Comparison of ENCODE assay signal across 27 mouse cellular contexts in genomic region chr15:81949476-81950131, GRCm38 (mm10). TPM values are rescaled to one million over a fixed set of nuclear protein-coding genes. Genes with fewer than 3 reads are reported as not detected.
DNase-seq lines count a peak whose midpoint lies in the region; ATAC-seq and TF ChIP-seq lines count a peak whose summit lies in the region.
"Had no signal": no experiment of that assay in that cellular context is flagged by ENCODE, and none has a peak within 500 bp of the region (broad histone marks: within the 10 kb centered on the region; RNA-seq: fewer than 3 reads in every experiment).

No protein-coding gene starts in this region.

- H3K9me3 ChIP-seq in hindbrain, embryonic 10.5 days: no peaks in the 10 kb centered on the region
- H3K9me3 ChIP-seq in hindbrain, embryonic 13.5 days: no peaks in the 10 kb centered on the region
- no peaks in the 10 kb centered on the region for H3K9me3 ChIP-seq in kidney, embryonic 15.5 days (replicated peaks)
- no peaks in the 10 kb centered on the region for H3K9me3 ChIP-seq in kidney, postnatal 0 days (replicated peaks; ENCODE audit: low read length)
- H3K9me3 ChIP-seq: forebrain, embryonic 10.5 days; limb, embryonic 12.5 days; neural tube, embryonic 15.5 days had no signal

- no peaks in the 10 kb centered on the region for H3K27me3 ChIP-seq in hindbrain, embryonic 10.5 days (ENCODE audit: insufficient read depth, poor library complexity, severe bottlenecking)
- no peaks in the 10 kb centered on the region for H3K27me3 ChIP-seq in hindbrain, embryonic 13.5 days
- H3K27me3 ChIP-seq in kidney, embryonic 15.5 days: no peaks in the 10 kb centered on the region
- H3K27me3 ChIP-seq in kidney, postnatal 0 days (ENCODE audit: insufficient read depth, low read length): no peaks in the 10 kb centered on the region
- H3K27me3 ChIP-seq: limb, embryonic 12.5 days; neural tube, embryonic 15.5 days had no signal

- H3K4me3 ChIP-seq in hindbrain, embryonic 10.5 days: no peak overlapping the region
- no peak overlapping the region for H3K4me3 ChIP-seq in hindbrain, embryonic 13.5 days
- H3K4me3 ChIP-seq in kidney, embryonic 15.5 days (replicated peaks): no peak overlapping the region
- no peak overlapping the region for H3K4me3 ChIP-seq in kidney, postnatal 0 days (replicated peaks; ENCODE audit: low read depth, low read length)
- H3K4me3 ChIP-seq: forebrain, embryonic 10.5 days; layer of hippocampus, adult 2 months; limb, embryonic 12.5 days; neural tube, embryonic 15.5 days had no signal

- no peak overlapping the region for H3K9ac ChIP-seq in hindbrain, embryonic 13.5 days
- no peak overlapping the region for H3K9ac ChIP-seq in kidney, embryonic 15.5 days
- no peak overlapping the region for H3K9ac ChIP-seq in kidney, postnatal 0 days (ENCODE audit: low read depth, low read length)
- H3K9ac ChIP-seq: limb, embryonic 12.5 days; liver, postnatal 0 days; neural tube, embryonic 15.5 days had no signal

- TF ChIP-seq CTCF in kidney, postnatal 0 days (IDR thresholded peaks at IDR 0.05; ENCODE audit: low read depth): no peak

- peak overlapping the region; percentile 62; the same call in 1 of the 2 replicates for H3K27ac ChIP-seq in hindbrain, embryonic 10.5 days
- no peak overlapping the region for H3K27ac ChIP-seq in hindbrain, embryonic 13.5 days
- H3K27ac ChIP-seq in kidney, embryonic 15.5 days: no peak overlapping the region
- no peak overlapping the region for H3K27ac ChIP-seq in kidney, postnatal 0 days
- H3K27ac ChIP-seq: forebrain, embryonic 10.5 days; layer of hippocampus, adult 2 months; limb, embryonic 12.5 days; macrophage; neural tube, embryonic 15.5 days had no signal

- 71% methylated on average over 11 of the region's 11 CpGs for WGBS in hindbrain, embryonic 10.5 days
- 79% methylated on average over 11 of the region's 11 CpGs for WGBS in hindbrain, embryonic 13.5 days
- WGBS in kidney, embryonic 15.5 days: 58% methylated on average over 11 of the region's 11 CpGs
- WGBS in kidney, postnatal 0 days: 54% methylated on average over 11 of the region's 11 CpGs

- peaks cover 46% of the 10 kb centered on the region for H3K36me3 ChIP-seq in hindbrain, embryonic 10.5 days
- H3K36me3 ChIP-seq in hindbrain, embryonic 13.5 days: peaks cover 75% of the 10 kb centered on the region
- peaks cover 50% of the 10 kb centered on the region for H3K36me3 ChIP-seq in kidney, embryonic 15.5 days
- H3K36me3 ChIP-seq in kidney, postnatal 0 days (ENCODE audit: insufficient read depth, low read length): peaks cover 13% of the 10 kb centered on the region; the same call in 1 of the 2 replicates

- DNase-seq in hindbrain, embryonic 10.5 days (ENCODE audit: low spot score): no peak
- DNase-seq in kidney, adult 8-10 months: peak; percentile 50 to 57
- no peak for DNase-seq in kidney, postnatal 0 days (ENCODE audit: low spot score)
- peak; percentile 58 to 67 for DNase-seq in kidney, postnatal 36 days
- no peak for DNase-seq in layer of hippocampus, postnatal 14 days (ENCODE audit: low spot score in 2 of 2)
- DNase-seq: adrenal gland, postnatal 14 days; cerebellum, adult 2 months; liver, postnatal 0 days; thymus, adult 2 months; thymus, postnatal 4 days had no signal

- no peak for ATAC-seq in hindbrain, embryonic 13.5 days (ENCODE audit: low FRiP score)
- ATAC-seq in kidney, embryonic 15.5 days (replicated peaks; ENCODE audit: low FRiP score): no peak; the same call in none of the 2 replicates
- 0 out of 2 replicates have a peak, but pooled peaks have one; percentile 45 for ATAC-seq in kidney, postnatal 0 days (replicated peaks; ENCODE audit: low FRiP score, low read depth)
- ATAC-seq: liver, postnatal 0 days; lung, postnatal 0 days had no signal

- no peak overlapping the region for H3K4me2 ChIP-seq in hindbrain, embryonic 13.5 days
- no peak overlapping the region for H3K4me2 ChIP-seq in kidney, embryonic 15.5 days
- H3K4me2 ChIP-seq in kidney, postnatal 0 days (ENCODE audit: low read length): no peak overlapping the region
- H3K4me2 ChIP-seq: limb, embryonic 12.5 days; liver, embryonic 11.5 days; neural tube, embryonic 15.5 days had no signal

- H3K4me1 ChIP-seq in hindbrain, embryonic 10.5 days (replicated peaks): peaks cover 12% of the 10 kb centered on the region
- H3K4me1 ChIP-seq in hindbrain, embryonic 13.5 days (replicated peaks): 0 out of 2 replicates have a peak, but pooled peaks cover 4% of the 10 kb centered on the region
- H3K4me1 ChIP-seq in kidney, embryonic 15.5 days: 0 out of 2 replicates have a peak, but pooled peaks cover 4% of the 10 kb centered on the region
- H3K4me1 ChIP-seq in kidney, postnatal 0 days (replicated peaks; ENCODE audit: insufficient read depth, low read length): no peaks in the 10 kb centered on the region
- H3K4me1 ChIP-seq: limb, embryonic 12.5 days; neural tube, embryonic 15.5 days had no signal

RNA-seq across cellular contexts. Expression of gene Pmm1, which starts 11.1 kb away (rescaled TPM):
- polyA plus RNA-seq in hindbrain, embryonic 10.5 days (2016; fragmentation: Nextera tagmentation; extraction: Ambion mirVana): 37.3 and 39.0 TPM in 2 replicates
- 62.9 and 65.3 TPM in 2 replicates for polyA plus RNA-seq in hindbrain, embryonic 13.5 days (2015; fragmentation: Nextera tagmentation; extraction: Ambion mirVana)
- 28.8 and 35.3 TPM in 2 replicates for polyA plus RNA-seq in kidney, embryonic 15.5 days (2015; fragmentation: Nextera tagmentation; extraction: Ambion mirVana)
- polyA plus RNA-seq in kidney, postnatal 0 days (2015; fragmentation: Nextera tagmentation; extraction: Ambion mirVana): 27.1 and 27.8 TPM in 2 replicates
- 100 to 1,000 TPM; 188 to 201 TPM for total RNA-seq in layer of hippocampus, postnatal 14 days (2021)

RNA-seq across cellular contexts. Expression of gene Csdc2, which starts 13.0 kb away (rescaled TPM):
- 13.8 and 33.7 TPM in 2 replicates for polyA plus RNA-seq in hindbrain, embryonic 10.5 days (2016; fragmentation: Nextera tagmentation; extraction: Ambion mirVana)
- polyA plus RNA-seq in hindbrain, embryonic 13.5 days (2015; fragmentation: Nextera tagmentation; extraction: Ambion mirVana): 130 and 137 TPM in 2 replicates
- polyA plus RNA-seq in kidney, embryonic 15.5 days (2015; fragmentation: Nextera tagmentation; extraction: Ambion mirVana): 24.7 and 30.7 TPM in 2 replicates
- 20.4 and 23.1 TPM in 2 replicates for polyA plus RNA-seq in kidney, postnatal 0 days (2015; fragmentation: Nextera tagmentation; extraction: Ambion mirVana)
- total RNA-seq in layer of hippocampus, postnatal 14 days (2021): 100 to 1,000 TPM; 131 to 136 TPM
- total RNA-seq: hematopoietic stem cell, adult 5-6 weeks; MEL had no signal

RNA-seq across cellular contexts. Expression of gene Polr3h, which starts 23.6 kb away (rescaled TPM):
- 84.8 and 86.3 TPM in 2 replicates for polyA plus RNA-seq in hindbrain, embryonic 10.5 days (2016; fragmentation: Nextera tagmentation; extraction: Ambion mirVana)
- polyA plus RNA-seq in hindbrain, embryonic 13.5 days (2015; fragmentation: Nextera tagmentation; extraction: Ambion mirVana): 73.3 and 76.8 TPM in 2 replicates
- polyA plus RNA-seq in kidney, embryonic 15.5 days (2015; fragmentation: Nextera tagmentation; extraction: Ambion mirVana): 80.1 and 80.8 TPM in 2 replicates
- 122 and 129 TPM in 2 replicates for polyA plus RNA-seq in kidney, postnatal 0 days (2015; fragmentation: Nextera tagmentation; extraction: Ambion mirVana)
- total RNA-seq in layer of hippocampus, postnatal 14 days (2021): 10 to 100 TPM; 52.8 to 54.7 TPM

RNA-seq across cellular contexts. Expression of gene 1700029P11Rik, which starts 30.7 kb away (rescaled TPM):
- not detected in 2 replicates for polyA plus RNA-seq in hindbrain, embryonic 10.5 days (2016; fragmentation: Nextera tagmentation; extraction: Ambion mirVana)
- polyA plus RNA-seq in hindbrain, embryonic 13.5 days (2015; fragmentation: Nextera tagmentation; extraction: Ambion mirVana): not detected in 2 replicates
- not detected in 2 replicates for polyA plus RNA-seq in kidney, embryonic 15.5 days (2015; fragmentation: Nextera tagmentation; extraction: Ambion mirVana)
- polyA plus RNA-seq in kidney, postnatal 0 days (2015; fragmentation: Nextera tagmentation; extraction: Ambion mirVana): not detected in 2 replicates
- not detected for total RNA-seq in layer of hippocampus, postnatal 14 days (2021)
- total RNA-seq: adrenal gland, postnatal 14 days; hematopoietic stem cell, adult 5-6 weeks; layer of hippocampus, adult 2 months; left cerebral cortex, postnatal 14 days; MEL; midbrain, postnatal 0 days had no signal
- polyA plus RNA-seq: C2C12; cerebellum, adult 2 months; forebrain, embryonic 10.5 days; heart, postnatal 0 days; limb, embryonic 12.5 days; liver, embryonic 11.5 days; liver, postnatal 0 days; lung, postnatal 0 days; macrophage; midbrain, postnatal 0 days; neural tube, embryonic 15.5 days; small intestine, adult 2 months; stomach, embryonic 16.5 days; thymus, adult 2 months had no signal

RNA-seq across cellular contexts. Expression of gene Xrcc6, which starts 38.0 kb away (rescaled TPM):
- 62.1 and 75.1 TPM in 2 replicates for polyA plus RNA-seq in hindbrain, embryonic 10.5 days (2016; fragmentation: Nextera tagmentation; extraction: Ambion mirVana)
- polyA plus RNA-seq in hindbrain, embryonic 13.5 days (2015; fragmentation: Nextera tagmentation; extraction: Ambion mirVana): 43.4 and 44.9 TPM in 2 replicates
- 83.3 and 87.0 TPM in 2 replicates for polyA plus RNA-seq in kidney, embryonic 15.5 days (2015; fragmentation: Nextera tagmentation; extraction: Ambion mirVana)
- polyA plus RNA-seq in kidney, postnatal 0 days (2015; fragmentation: Nextera tagmentation; extraction: Ambion mirVana): 45.2 and 53.6 TPM in 2 replicates
- total RNA-seq in layer of hippocampus, postnatal 14 days (2021): 10 to 100 TPM; 29.1 to 30.2 TPM

Comparison
In these comparisons a context has a peak if more than half of its experiments do, and no peak if none do; other contexts are left out.
1. DNase-seq: peak in kidney, adult 8-10 months (2 of 2) and kidney, postnatal 36 days (2 of 2); none in hindbrain, embryonic 10.5 days (single experiment), kidney, postnatal 0 days (single experiment) and layer of hippocampus, postnatal 14 days (0 of 2).